Mouse (Mus musculus): Measurements from ENCODE around the gene Fgf5. TPM values are rescaled to one million over a fixed set of nuclear protein-coding genes. Genes with fewer than 3 reads are reported as not detected.
A peak's percentile ranks its signal among the peaks of the same experiment; 100 is the strongest.

Fgf5 gene
- polyA plus RNA-seq, 1 experiment from 2014 or later = 0.36 TPM

DNA sequence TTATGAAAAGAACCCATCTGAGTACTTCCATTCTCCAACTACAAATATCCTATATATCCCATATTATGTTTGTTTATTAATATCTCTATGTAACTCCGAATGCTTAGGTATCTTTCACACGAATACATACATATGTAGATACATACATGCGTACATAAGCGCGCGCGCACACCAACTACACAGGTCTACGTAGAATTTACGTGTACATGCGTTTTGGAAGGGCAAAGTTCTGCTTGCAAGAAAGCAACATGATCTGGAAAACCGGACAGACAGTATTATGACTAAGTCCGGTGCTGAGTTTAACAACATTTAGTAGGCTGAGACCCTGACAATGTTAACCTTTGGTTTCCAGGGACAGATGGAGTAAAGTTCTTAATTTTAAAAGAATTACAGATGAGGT, 1.2 kb downstream of the Fgf5 start:
- H3K27me3 ChIP-seq = peaks cover 64% of the 10 kb centered on the region
- 2% methylated on average over 12 of the region's 12 CpGs for WGBS
- no peaks in the 10 kb centered on the region for H3K36me3 ChIP-seq (replicated peaks)
- H3K4me3 ChIP-seq (replicated peaks) = no peak overlapping the region
- no peak overlapping the region for H3K27ac ChIP-seq
- ATAC-seq (ENCODE audit: low FRiP score) = no peak
- H3K9ac ChIP-seq = no peak overlapping the region
- H3K9me3 ChIP-seq = no peaks in the 10 kb centered on the region
- peaks cover 14% of the 10 kb centered on the region for H3K4me1 ChIP-seq
- H3K4me2 ChIP-seq = no peak overlapping the region

DNA sequence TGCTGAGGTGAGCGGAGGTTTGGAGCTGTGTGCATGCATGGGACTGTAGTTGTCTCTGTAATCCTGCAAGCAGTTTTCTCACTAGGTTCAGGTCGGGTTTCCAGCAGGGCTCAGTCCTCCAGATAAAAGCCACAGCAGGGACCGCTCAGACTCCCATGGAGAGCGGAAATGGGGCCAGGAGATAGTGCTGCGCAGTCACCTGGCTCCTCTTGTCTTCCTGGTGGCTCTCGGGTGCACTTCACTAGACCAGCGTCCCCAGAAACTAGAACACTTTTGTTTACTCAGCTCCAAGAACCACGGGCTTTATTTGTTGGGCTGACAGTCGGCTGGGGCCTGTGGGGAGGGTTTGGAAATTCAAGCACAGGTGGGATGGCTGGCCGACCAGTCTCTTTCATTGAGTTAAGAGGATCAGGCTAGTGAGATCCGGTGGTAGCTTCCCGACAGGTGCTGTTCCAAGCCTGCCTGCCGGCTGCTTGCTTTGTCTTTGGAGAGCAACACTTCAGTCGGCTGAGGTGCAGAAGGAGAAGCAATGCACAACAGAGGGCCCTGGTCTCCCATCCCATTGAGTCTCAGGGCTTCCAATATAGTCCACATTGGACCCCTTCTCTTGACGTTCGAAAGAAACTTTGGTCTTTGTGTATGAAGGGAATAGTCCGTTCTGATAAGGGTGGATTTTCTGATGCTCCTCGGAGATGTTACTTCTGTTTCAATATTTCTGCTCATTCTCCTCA, 1.9 kb downstream of the Fgf5 start:
- H3K27ac ChIP-seq = no peak overlapping the region
- peak overlapping the region; percentile 15; the same call in 1 of the 2 replicates for H3K4me2 ChIP-seq
- no peaks in the 10 kb centered on the region for H3K9me3 ChIP-seq
- ATAC-seq (ENCODE audit: low FRiP score) = no peak
- peaks cover 14% of the 10 kb centered on the region for H3K4me1 ChIP-seq
- H3K9ac ChIP-seq = no peak overlapping the region
- H3K27me3 ChIP-seq = peaks cover 64% of the 10 kb centered on the region
- H3K36me3 ChIP-seq (replicated peaks) = no peaks in the 10 kb centered on the region
- WGBS = 6% methylated on average over 18 of the region's 18 CpGs
- H3K4me3 ChIP-seq (replicated peaks) = no peak overlapping the region

DNA sequence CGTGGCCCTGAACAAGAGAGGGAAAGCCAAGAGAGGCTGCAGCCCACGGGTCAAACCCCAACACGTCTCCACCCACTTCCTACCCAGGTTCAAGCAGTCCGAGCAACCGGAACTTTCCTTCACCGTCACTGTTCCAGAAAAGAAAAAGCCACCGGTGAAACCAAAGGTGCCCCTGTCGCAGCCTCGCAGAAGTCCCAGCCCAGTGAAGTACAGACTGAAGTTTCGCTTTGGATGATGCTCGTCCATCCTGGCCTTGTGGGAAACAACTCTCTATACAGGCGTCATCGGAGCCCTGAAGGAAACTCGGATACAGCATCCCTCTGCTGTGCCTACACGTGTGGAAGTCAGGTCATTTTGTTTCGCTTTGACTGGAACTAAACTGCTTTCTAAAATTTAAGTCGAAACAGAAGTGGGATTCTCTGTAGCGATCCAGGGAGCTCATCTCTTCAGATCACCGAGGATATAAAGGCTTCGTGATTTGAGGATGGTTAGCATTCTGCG, 21.4 kb downstream of the Fgf5 start:
- no peak for ATAC-seq (ENCODE audit: low FRiP score)

DNA sequence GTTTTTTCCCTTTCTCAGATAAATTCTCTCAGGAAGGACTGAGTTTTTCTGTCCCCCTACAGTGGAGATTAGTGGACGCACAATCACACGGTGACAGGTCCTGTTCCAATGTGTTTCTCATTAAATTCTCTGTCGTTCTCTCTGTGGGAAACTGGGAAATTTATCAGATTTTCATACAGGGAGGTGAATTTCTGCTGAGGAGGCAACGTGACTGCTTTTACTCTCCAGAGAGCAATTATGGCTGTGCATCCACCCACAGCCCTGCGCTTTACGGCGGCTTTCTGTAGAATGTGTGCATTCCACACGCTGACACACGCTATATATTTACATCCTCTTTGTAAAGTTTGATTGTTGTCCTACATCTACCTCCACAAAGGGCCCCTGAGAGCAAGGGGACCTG, 28.0 kb downstream of the Fgf5 start:
- no peak for ATAC-seq (ENCODE audit: low FRiP score)
- no peaks in the 10 kb centered on the region for H3K36me3 ChIP-seq (replicated peaks)
- no peak overlapping the region for H3K4me2 ChIP-seq
- no peak overlapping the region for H3K27ac ChIP-seq
- 37% methylated on average over 9 of the region's 9 CpGs for WGBS
- no peaks in the 10 kb centered on the region for H3K9me3 ChIP-seq
- H3K4me3 ChIP-seq (replicated peaks) = no peak overlapping the region
- peaks cover 11% of the 10 kb centered on the region; the same call in 1 of the 2 replicates for H3K27me3 ChIP-seq
- H3K9ac ChIP-seq = no peak overlapping the region
- H3K4me1 ChIP-seq = peaks cover 15% of the 10 kb centered on the region

More for the DNA sequence above, 21.4 kb downstream of the Fgf5 start:
- H3K4me3 ChIP-seq (replicated peaks) = no peak overlapping the region
- no peaks in the 10 kb centered on the region for H3K36me3 ChIP-seq (replicated peaks)
- H3K27ac ChIP-seq = no peak overlapping the region
- H3K9me3 ChIP-seq = no peaks in the 10 kb centered on the region
- H3K4me2 ChIP-seq = no peak overlapping the region
- H3K4me1 ChIP-seq = no peaks in the 10 kb centered on the region
- H3K27me3 ChIP-seq = no peaks in the 10 kb centered on the region
- no peak overlapping the region for H3K9ac ChIP-seq
- WGBS = 85% methylated on average over 21 of the region's 21 CpGs

DNA sequence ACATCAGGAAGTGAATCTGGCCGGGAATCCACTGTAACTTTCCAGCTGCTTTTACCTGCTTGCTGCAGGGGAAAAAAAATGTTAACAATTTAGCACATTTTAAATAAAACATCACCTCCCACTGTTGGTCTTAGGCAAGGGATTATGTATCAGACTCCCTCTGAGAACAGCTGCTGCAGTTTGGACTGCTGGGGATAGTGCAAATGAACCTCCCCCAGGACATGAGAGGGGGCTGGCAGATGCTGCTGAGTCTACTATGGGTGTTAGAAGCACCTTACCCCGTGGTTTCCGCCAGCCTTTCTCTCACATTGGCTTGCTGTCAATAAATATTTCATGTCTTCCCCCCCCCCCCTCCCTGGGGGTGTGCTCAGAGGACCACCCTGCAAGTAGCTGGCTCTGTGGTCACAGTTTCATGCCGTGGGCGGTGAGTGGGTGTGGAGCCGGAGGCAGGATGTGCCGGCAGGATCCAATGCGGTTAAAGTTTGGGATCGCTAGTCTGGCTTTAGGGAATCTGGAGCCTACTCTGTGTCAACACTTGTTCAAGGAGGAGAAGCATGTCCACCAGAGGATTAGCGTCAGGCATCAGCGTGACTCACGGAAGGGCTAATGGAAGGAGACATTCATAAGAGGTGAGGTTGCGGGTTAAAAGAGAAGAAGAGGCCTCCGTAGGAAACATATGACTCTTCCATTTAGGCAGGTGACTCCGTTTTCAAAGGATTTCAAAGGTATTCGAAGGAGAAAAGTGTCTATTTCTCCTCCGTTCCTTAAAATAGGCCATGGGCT, 29.9 kb downstream of the Fgf5 start:
- H3K9ac ChIP-seq = no peak overlapping the region
- H3K27me3 ChIP-seq = peaks cover 11% of the 10 kb centered on the region; the same call in 1 of the 2 replicates
- no peak overlapping the region for H3K27ac ChIP-seq
- peak overlapping the region; percentile 2; the same call in 1 of the 2 replicates for H3K4me2 ChIP-seq
- H3K36me3 ChIP-seq (replicated peaks) = no peaks in the 10 kb centered on the region
- no peaks in the 10 kb centered on the region for H3K9me3 ChIP-seq
- ATAC-seq (ENCODE audit: low FRiP score) = no peak
- H3K4me1 ChIP-seq = peaks cover 15% of the 10 kb centered on the region
- H3K4me3 ChIP-seq (replicated peaks) = no peak overlapping the region
- WGBS = 35% methylated on average over 17 of the region's 17 CpGs

DNA sequence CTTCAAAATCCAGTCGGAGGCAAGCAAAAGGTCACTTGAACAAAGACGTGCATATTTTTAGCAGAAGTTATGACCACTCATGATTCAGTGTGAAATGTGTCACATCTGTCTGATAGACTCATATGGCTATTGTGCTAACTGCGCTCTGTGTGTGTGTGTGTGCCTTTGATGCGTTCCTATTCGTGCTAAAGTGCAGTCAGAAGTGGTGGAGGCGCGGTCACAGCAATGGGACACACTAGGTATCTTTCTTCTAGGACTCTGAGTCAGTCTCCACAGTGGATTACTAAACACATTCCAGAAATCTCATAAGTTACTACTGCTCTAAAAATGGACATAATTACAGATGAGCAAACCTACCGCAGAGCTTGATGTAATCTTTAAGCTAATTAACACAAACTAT, 36.7 kb downstream of the Fgf5 start:
- WGBS = 84% methylated on average over 8 of the region's 8 CpGs
- no peak overlapping the region for H3K9ac ChIP-seq
- no peak overlapping the region for H3K4me3 ChIP-seq (replicated peaks)
- no peaks in the 10 kb centered on the region for H3K9me3 ChIP-seq
- ATAC-seq (ENCODE audit: low FRiP score) = no peak
- H3K27me3 ChIP-seq = peaks cover 34% of the 10 kb centered on the region
- H3K4me1 ChIP-seq = peaks cover 12% of the 10 kb centered on the region
- no peak overlapping the region for H3K4me2 ChIP-seq
- H3K36me3 ChIP-seq (replicated peaks) = no peaks in the 10 kb centered on the region
- no peak overlapping the region for H3K27ac ChIP-seq

DNA sequence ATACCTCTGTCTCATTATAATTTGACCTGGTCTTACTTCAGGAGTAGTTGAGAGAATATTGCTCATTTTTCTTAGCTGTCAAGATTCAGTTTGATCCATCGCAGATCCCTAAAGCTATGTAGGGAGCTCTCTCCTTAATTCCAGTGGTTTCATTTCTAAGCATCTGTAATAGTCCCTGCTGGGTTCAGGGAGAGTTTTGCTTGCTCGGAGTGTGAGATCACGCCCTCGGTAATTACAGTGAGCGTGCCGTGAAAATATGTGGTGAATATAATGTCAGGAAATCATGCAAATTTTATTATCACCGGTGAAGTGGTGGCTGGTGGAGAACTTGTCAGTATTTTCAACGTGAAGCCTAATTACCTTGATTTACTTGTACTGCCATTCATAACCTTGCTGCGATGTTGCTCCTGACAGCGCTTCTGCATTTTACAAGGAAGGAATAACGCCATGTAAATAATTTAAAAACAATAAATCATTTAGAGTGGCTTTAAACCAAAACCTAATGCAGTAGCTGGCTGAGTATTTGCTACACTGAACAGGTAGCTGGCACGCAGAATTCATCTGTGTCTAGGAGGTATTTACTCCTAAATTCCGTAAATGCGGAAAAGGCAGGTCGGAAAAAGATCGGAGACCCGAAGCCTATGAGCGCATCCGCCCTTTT, 38.5 kb downstream of the Fgf5 start:
- no peak for ATAC-seq (ENCODE audit: low FRiP score)
- WGBS = 2% methylated on average over 19 of the region's 19 CpGs
- Histone ChIP-seq H3K4me2 (peak overlapping the region; percentile 52), H3K36me3 (replicated peaks) (no peaks in the 10 kb centered on the region), H3K27ac (no peak overlapping the region), H3K4me1 (peaks cover 12% of the 10 kb centered on the region), H3K9me3 (no peaks in the 10 kb centered on the region), H3K27me3 (peaks cover 31% of the 10 kb centered on the region), H3K4me3 (replicated peaks) (peak overlapping the region; percentile 31), H3K9ac (no peak overlapping the region)

DNA sequence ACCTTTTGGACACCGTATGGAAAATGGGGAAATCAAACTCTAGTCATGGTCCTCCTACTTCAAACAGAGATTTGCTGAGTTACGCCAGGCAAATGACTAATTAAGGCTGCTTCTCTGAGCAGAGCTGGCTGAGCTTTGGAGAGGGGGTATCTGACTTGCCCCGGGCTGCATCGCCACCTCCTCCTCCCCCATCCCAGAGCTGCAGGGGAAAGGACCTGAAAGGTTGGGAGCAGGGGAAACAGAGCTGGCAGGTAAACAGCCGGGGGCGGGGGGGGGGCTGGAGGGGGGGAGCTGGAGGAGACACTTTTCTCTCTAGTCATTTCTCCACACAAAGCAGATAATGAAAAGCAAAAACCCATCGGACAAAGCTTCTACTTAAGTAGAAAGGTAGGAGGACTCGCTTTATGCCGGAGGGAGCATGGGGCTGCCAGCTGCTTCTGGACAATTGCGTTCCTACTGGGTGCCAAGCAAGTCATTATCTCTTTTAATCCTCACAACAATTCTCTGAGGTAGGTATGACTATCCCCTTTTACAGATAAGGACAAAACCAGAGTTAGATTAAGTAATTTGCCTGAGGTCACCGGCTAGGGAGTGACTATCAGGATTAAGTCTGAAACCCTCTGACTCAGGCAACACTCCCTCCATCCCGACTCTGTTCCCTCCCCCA, 39.2 kb downstream of the Fgf5 start:
- Histone ChIP-seq H3K9ac (no peak overlapping the region), H3K27me3 (peaks cover 31% of the 10 kb centered on the region), H3K36me3 (replicated peaks) (no peaks in the 10 kb centered on the region), H3K9me3 (no peaks in the 10 kb centered on the region), H3K4me1 (peaks cover 12% of the 10 kb centered on the region), H3K4me3 (replicated peaks) (peak overlapping the region; percentile 31), H3K27ac (no peak overlapping the region), H3K4me2 (peak overlapping the region; percentile 52)
- 0 out of 2 replicates have a peak, but pooled peaks have one; percentile 41 for ATAC-seq (ENCODE audit: low FRiP score)
- under 1% methylated on average over 12 of the region's 12 CpGs for WGBS

DNA sequence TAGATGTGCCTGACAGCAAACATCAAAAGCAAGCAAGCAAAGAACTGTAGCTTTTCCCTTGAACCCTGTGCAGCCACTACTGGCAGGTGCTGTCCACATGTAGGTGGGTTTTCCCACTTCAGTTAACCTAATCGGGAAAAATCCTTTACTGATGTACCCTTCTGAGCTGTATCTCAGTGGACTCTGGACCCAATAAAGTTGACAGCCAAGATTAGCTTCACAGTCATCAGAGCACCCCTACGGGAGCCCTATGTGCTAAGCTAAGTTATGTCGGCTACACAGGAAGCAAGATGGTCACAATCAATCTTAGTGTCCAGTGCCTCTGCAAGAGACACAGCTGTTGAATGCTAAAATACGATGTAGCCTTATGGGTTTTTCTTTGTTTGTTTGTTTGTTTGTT, 46.1 kb downstream of the Fgf5 start:
- Histone ChIP-seq H3K9ac (no peak overlapping the region), H3K27me3 (0 out of 2 replicates have a peak, but pooled peaks cover 2% of the 10 kb centered on the region), H3K27ac (no peak overlapping the region), H3K9me3 (no peaks in the 10 kb centered on the region), H3K4me2 (no peak overlapping the region), H3K4me1 (no peaks in the 10 kb centered on the region), H3K4me3 (replicated peaks) (no peak overlapping the region), H3K36me3 (replicated peaks) (no peaks in the 10 kb centered on the region)
- ATAC-seq (ENCODE audit: low FRiP score) = no peak
- 88% methylated on average over 4 of the region's 4 CpGs for WGBS

DNA sequence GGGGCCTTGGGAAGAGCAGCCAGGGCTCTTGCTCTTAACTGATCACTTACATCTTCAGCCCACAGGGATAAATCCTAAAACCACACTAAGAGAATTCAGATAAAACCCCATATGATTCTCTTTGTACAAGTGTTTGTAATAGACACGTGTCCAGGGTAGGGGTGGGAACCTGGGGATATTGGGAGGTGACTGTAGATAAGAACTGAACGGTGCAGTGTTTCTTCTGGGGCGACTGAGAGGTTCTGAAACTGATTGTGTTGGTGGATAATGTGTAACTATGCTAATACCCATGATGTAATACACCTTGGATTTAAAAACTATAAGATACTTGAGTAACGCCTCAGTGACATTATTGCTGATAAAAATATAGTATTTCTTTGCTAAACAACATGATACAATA, 51.7 kb downstream of the Fgf5 start:
- 94% methylated on average over 4 of the region's 4 CpGs for WGBS
- Histone ChIP-seq H3K27ac (no peak overlapping the region), H3K9ac (no peak overlapping the region), H3K9me3 (no peaks in the 10 kb centered on the region), H3K36me3 (replicated peaks) (no peaks in the 10 kb centered on the region), H3K4me1 (no peaks in the 10 kb centered on the region), H3K4me3 (replicated peaks) (no peak overlapping the region), H3K4me2 (no peak overlapping the region), H3K27me3 (no peaks in the 10 kb centered on the region)
- ATAC-seq (ENCODE audit: low FRiP score) = no peak

DNA sequence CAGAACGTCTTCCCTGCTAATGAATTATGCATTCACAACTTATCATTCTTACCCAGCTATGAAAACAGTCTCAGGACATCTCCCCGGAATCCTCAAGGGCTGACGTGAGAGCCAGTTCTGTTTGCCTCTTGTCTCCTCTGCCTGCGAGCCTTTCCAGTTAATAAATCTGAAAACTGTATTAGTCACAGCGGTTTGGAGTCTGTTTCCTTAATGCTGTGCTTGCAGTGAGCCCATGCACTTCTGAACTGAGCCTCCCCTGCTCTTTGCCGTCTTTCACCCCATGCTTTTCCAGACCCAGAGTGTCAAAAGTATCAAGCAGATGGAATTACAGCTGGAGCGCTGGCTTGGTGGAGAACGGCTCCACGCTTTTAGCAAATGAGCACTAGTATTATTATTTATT, 52.5 kb downstream of the Fgf5 start:
- no peak overlapping the region for H3K9ac ChIP-seq
- H3K4me2 ChIP-seq = no peak overlapping the region
- no peaks in the 10 kb centered on the region for H3K9me3 ChIP-seq
- no peak for ATAC-seq (ENCODE audit: low FRiP score)
- no peaks in the 10 kb centered on the region for H3K36me3 ChIP-seq (replicated peaks)
- no peaks in the 10 kb centered on the region for H3K4me1 ChIP-seq
- H3K27ac ChIP-seq = no peak overlapping the region
- no peak overlapping the region for H3K4me3 ChIP-seq (replicated peaks)
- WGBS = 66% methylated on average over 9 of the region's 9 CpGs
- no peaks in the 10 kb centered on the region for H3K27me3 ChIP-seq

DNA sequence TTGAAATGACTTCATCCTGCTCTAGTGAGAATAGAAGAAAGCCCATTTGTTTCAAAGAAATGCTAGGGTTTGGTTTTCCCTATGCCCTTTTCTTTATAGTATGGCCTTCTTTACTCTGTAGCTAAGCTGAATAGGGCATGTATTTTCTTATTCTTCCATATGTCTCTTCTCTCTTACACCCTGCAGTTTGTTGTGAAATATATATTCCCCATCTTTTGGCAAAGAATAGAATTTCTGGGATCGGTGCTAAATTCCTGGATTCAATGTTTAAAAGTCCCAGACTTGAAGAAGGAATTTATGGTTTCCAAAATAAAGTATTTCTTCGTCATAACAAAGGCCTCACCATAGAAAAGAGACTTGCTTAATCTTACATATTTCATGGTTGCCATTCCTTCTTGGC, 72.6 kb downstream of the Fgf5 start:
- Histone ChIP-seq H3K36me3 (replicated peaks) (no peaks in the 10 kb centered on the region), H3K9me3 (no peaks in the 10 kb centered on the region), H3K4me2 (no peak overlapping the region), H3K9ac (no peak overlapping the region), H3K4me1 (peaks cover 8% of the 10 kb centered on the region; the same call in 1 of the 2 replicates), H3K27me3 (peaks cover 4% of the 10 kb centered on the region), H3K4me3 (replicated peaks) (no peak overlapping the region), H3K27ac (no peak overlapping the region)
- 90% methylated on average over 2 of the region's 2 CpGs for WGBS
- ATAC-seq (ENCODE audit: low FRiP score) = no peak
